Mouse (Mus musculus) cerebral cortex, adult 2 months (tissue): ENCODE measurements around the gene Greb1.

Source experiments
- WGBS: fragments of 180-500 bp; shearing (Covaris S2); methylation state at CpG from one replicate; pipeline ENCODE4 v1.1.7; 2018; 5-methylcytosine and 5-hydroxymethylcytosine counted together

The Greb1 gene

GRCm38 (mm10) chr12:16763649-16764422, 36.9 kb downstream of the Greb1 start:
- WGBS, result 89% methylated on average over 4 of the region's 4 CpGs

DNA sequence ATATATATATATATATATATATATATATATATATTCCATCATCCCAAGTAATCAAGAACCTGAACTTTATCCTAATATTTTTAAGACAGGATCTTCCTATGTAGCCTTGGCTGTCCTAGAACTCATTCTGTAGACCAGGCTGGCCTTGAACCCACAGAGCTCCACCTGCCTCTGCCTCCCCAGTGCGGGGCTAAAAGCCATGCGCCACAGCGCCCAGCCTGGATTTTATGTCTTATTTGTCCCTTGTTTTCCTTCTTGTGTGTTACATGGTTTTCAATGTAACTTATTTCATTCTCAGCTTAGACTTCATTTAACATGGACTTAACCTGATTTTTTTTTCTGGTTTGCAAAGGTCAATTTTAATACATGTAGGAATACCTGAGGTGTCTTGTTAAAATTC, 39.2 kb downstream of the Greb1 start:
- 98% methylated on average over 3 of the region's 3 CpGs for WGBS

GRCm38 (mm10) chr12:16760246-16760645, 40.4 kb downstream of the Greb1 start:
- WGBS, result 66% methylated on average over 4 of the region's 4 CpGs

DNA sequence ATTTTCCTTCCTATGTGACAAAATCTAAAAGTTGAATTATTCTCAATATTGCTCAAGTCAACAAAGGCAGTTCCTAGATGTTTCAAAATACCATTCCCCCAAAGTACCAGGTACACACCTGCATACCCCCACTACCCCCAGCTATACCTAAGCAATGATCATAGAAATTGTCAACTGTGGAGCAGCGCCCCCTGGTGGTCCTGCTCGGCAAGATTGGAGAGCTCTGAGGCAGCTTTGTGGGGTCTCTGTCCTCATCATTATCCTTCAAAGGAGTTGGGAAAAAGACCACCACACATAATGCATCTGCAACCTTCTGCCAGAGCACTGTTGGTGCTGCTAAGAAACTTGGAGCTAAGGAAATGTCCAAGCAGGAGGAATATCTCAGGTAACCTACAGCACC, 46.4 kb downstream of the Greb1 start:
- 7% methylated on average over 2 of the region's 2 CpGs for WGBS

- WGBS, result 77% methylated on average over 9 of the region's 9 CpGs
Observed at GRCm38 (mm10) chr12:16753555-16753954, 47.1 kb downstream of the Greb1 start.

DNA sequence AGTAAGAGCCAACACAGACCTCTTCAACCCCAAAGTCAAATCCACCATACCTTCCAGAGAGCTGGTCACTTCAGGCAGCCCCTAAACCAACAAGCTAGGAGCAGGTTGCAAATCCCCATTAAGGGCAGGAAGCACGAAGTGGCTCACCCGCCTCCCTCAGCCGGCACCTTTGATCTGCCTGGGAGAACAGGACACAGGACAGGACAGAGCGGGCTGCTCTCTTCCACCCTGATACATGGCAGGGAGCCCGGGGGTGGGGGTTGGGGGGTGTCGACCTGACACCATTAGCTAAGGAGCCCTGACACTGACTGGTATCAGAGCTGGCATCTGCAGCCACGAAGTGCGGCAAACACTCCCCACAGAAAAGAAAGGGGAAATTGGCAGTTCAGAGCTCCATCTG, 47.6 kb downstream of the Greb1 start:
- 36% methylated on average over 8 of the region's 8 CpGs for WGBS

- WGBS, result 75% methylated on average over 12 of the region's 12 CpGs
Observed at GRCm38 (mm10) chr12:16752236-16752840, 48.3 kb downstream of the Greb1 start.

- WGBS, result 97% methylated on average over 6 of the region's 6 CpGs
Observed at GRCm38 (mm10) chr12:16751609-16752008, 49.1 kb downstream of the Greb1 start.

DNA sequence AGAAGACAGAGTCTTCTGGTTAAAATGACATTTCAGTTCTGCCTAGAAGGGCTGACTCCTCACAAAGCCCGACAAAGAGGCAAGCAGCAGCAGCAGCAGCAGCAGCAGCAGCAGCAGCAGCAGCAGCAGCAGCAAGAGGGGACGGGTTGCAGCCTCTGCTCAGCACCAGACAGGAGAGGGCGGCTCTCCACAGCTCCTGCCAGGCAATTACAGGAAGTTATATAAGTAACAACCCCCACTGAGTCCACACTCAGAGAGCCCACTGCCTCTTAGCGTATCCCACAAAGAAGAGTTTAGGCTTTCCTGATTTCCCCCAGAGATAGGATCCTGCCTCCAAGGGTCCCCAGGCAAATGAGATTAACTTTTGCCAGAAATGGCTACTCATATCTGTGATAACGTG, 60.6 kb downstream of the Greb1 start:
- 47% methylated on average over 5 of the region's 5 CpGs for WGBS

DNA sequence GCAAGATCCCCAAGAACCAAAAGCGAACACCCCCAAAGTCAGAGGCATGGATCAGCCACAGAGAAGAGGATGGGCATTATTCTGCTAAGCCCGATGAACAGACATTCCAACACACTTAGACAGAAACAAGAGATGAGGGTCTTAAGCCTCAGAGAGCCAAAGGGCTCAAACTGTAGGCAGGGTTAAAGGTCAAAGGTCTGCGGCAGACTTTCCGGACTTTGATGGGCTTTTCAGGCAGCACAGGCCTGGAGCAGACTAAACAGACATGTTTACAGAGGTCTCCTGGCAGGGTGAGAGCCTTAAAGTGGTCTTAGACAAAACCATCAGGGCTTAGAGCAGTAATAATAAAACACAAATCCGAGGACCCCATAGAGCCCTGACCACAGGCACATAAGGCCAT, 63.4 kb downstream of the Greb1 start:
- 78% methylated on average over 5 of the region's 5 CpGs for WGBS

- WGBS, result 95% methylated on average over 3 of the region's 3 CpGs
Observed at GRCm38 (mm10) chr12:16734698-16735097, 66.0 kb downstream of the Greb1 start.

- WGBS, result 85% methylated on average over 8 of the region's 8 CpGs
Observed at GRCm38 (mm10) chr12:16734009-16734408, 66.7 kb downstream of the Greb1 start.

DNA sequence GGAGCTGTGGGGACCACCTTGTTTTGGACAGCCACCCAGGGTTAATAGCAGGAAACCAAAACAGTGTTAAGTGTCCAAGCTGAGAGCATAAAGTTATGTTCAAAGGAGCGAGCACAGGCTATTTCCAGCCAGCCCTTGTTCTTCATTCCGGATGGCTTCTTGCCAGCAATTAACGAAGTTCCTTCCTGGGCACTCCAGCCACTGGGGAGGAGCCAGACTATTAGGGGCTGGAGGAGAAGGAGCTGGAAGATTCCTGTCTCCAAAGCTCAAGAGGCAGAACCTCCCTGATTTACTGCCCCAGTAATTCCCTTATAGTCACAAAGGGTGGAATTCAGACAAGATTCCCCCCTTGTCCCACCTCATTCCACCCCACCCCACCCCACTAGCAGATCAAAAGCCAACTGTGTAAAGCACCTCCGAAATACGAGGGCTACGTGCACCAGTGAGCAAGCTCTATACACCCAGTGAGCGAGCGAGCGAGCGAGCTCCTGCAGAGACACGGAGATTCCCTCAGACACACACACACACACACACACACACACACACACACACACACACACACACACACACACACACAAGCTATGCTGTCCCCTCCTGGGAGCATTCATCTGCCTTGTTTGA, 69.5 kb downstream of the Greb1 start:
- WGBS, result 46% methylated on average over 11 of the region's 11 CpGs

GRCm38 (mm10) chr12:16730196-16730595, 70.5 kb downstream of the Greb1 start:
- WGBS, result 93% methylated on average over 11 of the region's 11 CpGs

DNA sequence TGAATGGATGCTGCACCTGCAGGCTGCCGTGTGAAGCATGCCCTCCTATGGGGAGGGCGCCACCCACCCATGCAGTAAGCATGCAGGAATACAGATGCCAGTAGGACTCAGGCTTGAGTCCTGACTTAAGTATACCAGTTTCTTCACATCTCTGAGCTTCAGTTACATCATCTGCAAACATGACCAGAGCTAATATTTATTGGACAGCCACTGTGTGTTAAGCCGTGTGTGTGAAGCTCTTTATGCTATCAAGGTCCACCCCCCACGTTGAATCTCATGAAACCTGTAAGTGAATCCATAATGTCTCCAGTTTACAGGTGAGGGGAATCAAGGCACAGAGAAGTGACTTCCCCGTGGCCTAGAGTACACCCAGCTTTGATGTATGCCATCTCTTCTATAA, 72.5 kb downstream of the Greb1 start:
- WGBS, result 88% methylated on average over 5 of the region's 5 CpGs

DNA sequence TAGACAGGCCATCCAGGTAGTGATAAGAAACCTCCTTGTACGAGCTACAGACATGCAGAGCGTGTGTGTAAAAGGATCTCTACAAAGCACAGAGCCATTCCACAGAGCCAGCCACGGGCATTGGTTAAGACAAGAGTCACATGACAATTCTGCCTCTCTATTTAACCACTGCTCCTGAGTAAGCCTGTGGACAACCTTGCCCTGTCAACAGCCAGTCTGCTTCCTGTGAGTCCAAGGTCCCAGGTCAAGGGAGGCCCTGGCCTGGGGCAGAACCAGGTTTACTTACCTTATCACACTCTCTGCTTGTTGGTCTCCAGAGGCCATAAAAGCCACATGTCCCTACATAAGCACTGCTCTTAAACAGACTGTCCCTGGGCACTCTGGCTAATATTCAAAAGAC, 74.5 kb downstream of the Greb1 start:
- 94% methylated on average over 3 of the region's 3 CpGs for WGBS

DNA sequence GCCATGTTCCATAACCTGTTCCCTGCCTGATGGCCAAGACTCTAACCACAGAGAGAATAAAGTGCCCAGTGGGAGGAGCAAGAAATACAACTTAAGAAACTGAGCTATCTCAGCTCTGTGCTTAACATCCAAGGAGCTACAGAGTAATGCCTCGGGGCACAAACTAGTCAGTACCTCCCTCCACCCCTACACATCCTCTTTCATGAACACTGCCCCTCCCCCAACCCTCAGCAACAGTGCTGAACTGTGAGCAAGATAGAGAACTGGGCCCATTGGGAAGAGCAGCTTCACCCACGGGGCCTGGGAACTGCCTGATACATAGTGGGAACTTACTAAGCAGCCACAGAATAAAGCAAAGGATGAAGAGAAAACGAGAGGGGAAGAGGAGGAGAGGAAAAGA, 77.1 kb downstream of the Greb1 start:
- 52% methylated on average over 3 of the region's 3 CpGs for WGBS

DNA sequence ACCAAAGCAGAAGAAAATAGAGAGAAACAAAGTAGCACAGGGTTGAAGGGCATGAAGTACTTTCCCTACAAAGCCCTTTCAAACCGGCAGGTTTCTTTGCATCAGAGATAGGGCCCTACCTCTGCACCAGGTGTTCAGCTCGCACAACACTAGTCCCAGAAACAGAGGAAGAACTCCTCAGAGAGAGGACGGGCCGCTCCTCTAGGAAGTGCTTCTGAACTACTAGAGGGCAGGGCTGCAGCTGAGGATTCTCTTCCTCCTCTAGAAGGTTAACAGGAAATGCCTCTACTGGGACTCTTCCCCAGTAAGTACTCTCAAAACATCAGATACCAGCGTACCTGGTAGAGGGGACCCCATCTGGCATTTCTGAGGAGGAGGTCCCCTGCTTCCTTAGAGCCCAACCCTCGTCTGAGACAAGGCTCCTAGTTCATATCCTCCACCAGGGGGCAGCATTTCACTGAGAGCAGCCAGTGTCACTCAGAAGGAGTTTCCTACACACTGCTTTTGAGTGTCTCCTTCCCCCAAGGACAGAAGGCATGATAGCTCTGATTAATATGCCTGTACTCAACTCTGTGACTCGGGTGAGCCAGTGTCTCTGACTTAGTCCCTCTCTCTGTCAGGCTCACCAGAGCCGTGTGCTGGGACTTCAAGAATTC, 81.9 kb downstream of the Greb1 start:
- 42% methylated on average over 8 of the region's 8 CpGs for WGBS

- 73% methylated on average over 1 of the region's 1 CpGs for WGBS
Observed at GRCm38 (mm10) chr12:16717653-16718052, 83.0 kb downstream of the Greb1 start.

- 96% methylated on average over 10 of the region's 10 CpGs for WGBS
Observed at GRCm38 (mm10) chr12:16714616-16715015, 86.1 kb downstream of the Greb1 start.

- WGBS, result 94% methylated on average over 1 of the region's 1 CpGs
Observed at GRCm38 (mm10) chr12:16698691-16699090, 102.0 kb downstream of the Greb1 start.

DNA sequence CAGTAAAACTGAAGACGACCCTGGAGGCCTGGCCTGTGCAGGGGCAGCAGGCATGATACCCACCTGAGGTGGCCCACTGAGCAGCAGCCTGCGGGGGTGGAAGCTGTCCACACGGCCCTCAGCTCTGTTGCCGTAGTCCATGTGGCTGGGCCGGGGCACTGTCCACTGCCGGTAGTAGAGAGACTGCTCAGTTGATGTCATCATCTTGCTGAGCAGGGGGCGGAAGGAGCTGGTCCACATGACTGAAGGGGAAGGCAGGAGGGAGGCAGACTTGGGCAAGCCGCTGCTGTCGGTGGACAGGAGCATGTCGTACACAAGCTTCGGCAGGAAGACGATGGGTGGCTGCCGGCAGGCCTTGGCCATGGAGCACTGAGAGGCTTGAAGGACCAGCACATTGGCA, 104.5 kb downstream of the Greb1 start:
- WGBS, result 89% methylated on average over 13 of the region's 13 CpGs

DNA sequence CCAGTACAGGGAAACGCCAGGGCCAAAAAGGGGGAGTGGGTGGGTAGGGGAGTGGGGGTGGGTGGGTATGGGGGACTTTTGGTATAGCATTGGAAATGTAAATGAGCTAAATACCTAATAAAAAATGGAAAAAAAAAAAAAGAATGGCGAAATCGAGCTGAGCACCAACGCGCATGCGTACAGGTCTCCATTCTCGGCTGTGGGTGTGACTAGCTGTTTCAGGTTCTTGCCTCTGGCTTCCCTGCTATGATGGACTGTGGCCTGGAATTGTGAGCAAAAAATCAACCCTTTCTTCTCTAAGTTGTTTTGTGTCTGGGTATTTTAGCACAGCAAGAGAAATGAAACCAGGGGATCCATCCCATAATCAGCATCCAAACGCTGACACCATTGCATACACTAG, 105.4 kb downstream of the Greb1 start:
- WGBS, result 98% methylated on average over 8 of the region's 8 CpGs
